Mouse (Mus musculus): Measurements from ENCODE around the gene Dio1.

GRCm38 (mm10) chr4:107333514-107333913, 26.5 kb upstream of the Dio1 start:
- TF ChIP-seq GATA1 (IDR thresholded peaks at IDR 0.05; ENCODE audit: low read length) (no peak), TAL1 (IDR thresholded peaks at IDR 0.05; ENCODE audit: low read length) (no peak)
